Mouse (Mus musculus): ENCODE results near the gene 1700080E11Rik.

DNA sequence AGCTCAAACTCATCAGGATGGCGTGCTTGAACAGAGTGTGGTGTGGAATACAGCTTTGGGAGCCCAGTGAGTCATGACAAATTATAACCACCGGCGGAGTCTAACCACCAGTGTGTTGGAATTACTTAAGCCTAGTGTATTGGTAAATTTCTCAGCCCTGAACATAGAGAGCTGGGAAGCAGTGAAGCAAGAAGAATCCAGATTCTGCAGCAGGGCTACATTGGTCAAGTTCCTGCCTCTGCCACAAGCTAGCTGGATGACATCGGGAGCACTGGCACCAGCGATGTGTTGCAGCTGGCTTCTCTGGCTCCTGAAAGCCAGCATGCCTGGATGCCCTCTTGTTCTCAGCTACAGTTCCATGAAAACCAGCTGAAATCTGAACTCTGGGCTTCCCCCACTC is 41.0 kb downstream of the 1700080E11Rik start:
- TF ChIP-seq CTCF (IDR thresholded peaks at IDR 0.05 in 2 of 3, conservative IDR thresholded peaks at IDR 0.05 in 1 of 3; ENCODE audit: control insufficient read depth in 1 of 3, insufficient read depth in 1 of 3, low read depth in 2 of 3, low read length in 3 of 3, poor library complexity in 1 of 3, severe bottlenecking in 1 of 3): no peak
- TF ChIP-seq POLR2AphosphoS2 (IDR thresholded peaks at IDR 0.05; ENCODE audit: low read length): no peak
- no peak for TF ChIP-seq POLR2A (IDR thresholded peaks at IDR 0.05; ENCODE audit: control insufficient read depth in 1 of 2, insufficient read depth in 1 of 2, low read depth in 1 of 2, low read length in 2 of 2, poor library complexity in 1 of 2)
- no peak for TF ChIP-seq EP300 (IDR thresholded peaks at IDR 0.05; ENCODE audit: low read depth in 1 of 2, low read length in 2 of 2)
- no peak for TF ChIP-seq USF1 (IDR thresholded peaks at IDR 0.05; ENCODE audit: low read depth, low read length)
- TF ChIP-seq GATA1 (IDR thresholded peaks at IDR 0.05; ENCODE audit: low read depth, low read length): no peak
- no peak for TF ChIP-seq ZKSCAN1 (IDR thresholded peaks at IDR 0.05; ENCODE audit: low read depth, low read length)
- no peak for TF ChIP-seq CHD2 (IDR thresholded peaks at IDR 0.05; ENCODE audit: low read length)
- TF ChIP-seq POLR2AphosphoS5 (IDR thresholded peaks at IDR 0.05; ENCODE audit: borderline replicate concordance, low read depth, low read length): no peak
- TF ChIP-seq TBP (IDR thresholded peaks at IDR 0.05; ENCODE audit: low read depth, low read length): no peak
- TF ChIP-seq E2F4 (IDR thresholded peaks at IDR 0.05; ENCODE audit: borderline replicate concordance, low read depth, low read length): no peak
- no peak for TF ChIP-seq TAL1 (IDR thresholded peaks at IDR 0.05; ENCODE audit: low read length)
- no peak for TF ChIP-seq RCOR1 (IDR thresholded peaks at IDR 0.05; ENCODE audit: low read depth, low read length)
- no peak for TF ChIP-seq ELF1 (IDR thresholded peaks at IDR 0.05; ENCODE audit: low read depth, low read length)

Measured in MEL (cell line).